Mouse (Mus musculus): ENCODE measurements around the gene Dcxr.

- TF ChIP-seq POLR2A (IDR thresholded peaks at IDR 0.05; ENCODE audit: control insufficient read depth, low read depth, low read length) (no peak), CTCF (IDR thresholded peaks at IDR 0.05; ENCODE audit: control insufficient read depth, insufficient read depth, insufficient replicate concordance, low read depth, low read length) (peak; percentile 55; the same call in 1 of the 2 replicates)
Measured at GRCm38 (mm10) chr11:120712771-120713568, 14.1 kb downstream of the Dcxr start.

Measured in testis, adult 2 months (tissue).